Mouse (Mus musculus) brain, embryonic 14.5 days (tissue): ENCODE measurements at regions not wholly inside any gene's neighbourhood (a gene's known extent, or its start where the extent isn't known, plus 50 kb on each side); places are given as distances from the start of the nearest gene placed in this dataset.

Source experiments
- CTCF ChIP-seq: fragments of 200-500 bp; IDR thresholded peaks from 2 replicates; pipeline ENCODE4 v1.5.1; 2012; ENCODE audit warnings: inconsistent platforms, mild to moderate bottlenecking, moderate library complexity, borderline replicate concordance; ENCODE audit not compliant: insufficient read depth, insufficient read length; ENCODE audit errors: extremely low read depth
- POLR2A ChIP-seq: fragments of 200-500 bp; IDR thresholded peaks from 2 replicates; pipeline ENCODE4 v1.6.1; 2012; ENCODE audit warnings: mild to moderate bottlenecking, inconsistent platforms, borderline replicate concordance; ENCODE audit not compliant: poor library complexity, insufficient read depth, insufficient read length, severe bottlenecking; ENCODE audit errors: extremely low read depth

GRCm38 (mm10) chr13:72714793-72715192 is 86.2 kb downstream of the Irx2 start:
- TF ChIP-seq CTCF (no peak), POLR2A (no peak)
